Comparison of ENCODE assay signal across 8 mouse cellular contexts in the genomic region with DNA sequence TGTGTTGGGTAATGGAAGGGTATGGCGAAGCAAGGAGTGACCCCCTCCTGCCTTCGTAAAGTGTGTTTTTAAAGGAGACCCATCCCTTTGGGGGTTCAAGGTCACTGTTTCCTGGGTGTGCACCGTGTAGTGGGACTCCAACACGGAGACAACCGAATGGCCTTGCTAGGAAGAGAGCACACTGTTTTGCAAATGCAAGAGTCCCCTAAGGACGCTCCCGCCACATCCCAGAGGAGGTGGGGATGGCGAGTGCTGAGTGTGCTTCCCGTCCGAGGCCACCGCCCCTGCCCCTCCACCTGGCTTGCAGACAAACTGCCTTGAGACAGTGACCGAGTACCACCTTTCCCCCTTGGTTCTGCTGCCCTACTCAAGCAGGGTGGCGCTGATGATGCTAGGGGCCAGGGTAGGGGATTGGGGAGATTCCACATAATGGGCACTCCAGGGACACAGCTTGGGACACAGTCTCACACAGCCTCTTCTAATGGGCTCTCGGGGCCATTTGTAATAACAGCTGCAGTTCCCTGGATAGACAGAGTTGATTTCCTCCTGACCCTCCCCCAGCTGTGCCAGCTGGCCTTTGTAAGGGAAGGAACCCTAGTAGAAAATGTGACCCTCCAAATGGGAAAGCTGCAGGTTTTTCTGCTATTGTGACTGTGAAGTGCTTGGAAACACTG. TPM values are rescaled to one million over a fixed set of nuclear protein-coding genes. Genes with fewer than 3 reads are reported as not detected.
A peak's percentile ranks its signal among the peaks of the same experiment; 100 is the strongest.
DNase-seq lines count a peak whose midpoint lies in the region; ATAC-seq and TF ChIP-seq lines count a peak whose summit lies in the region.

No protein-coding gene starts in this region.

- ATAC-seq in heart, embryonic 14.5 days (ENCODE audit: insufficient number of reproducible peaks, insufficient read depth, low FRiP score, low read depth), result no peak
- ATAC-seq in forebrain, postnatal 0 days, result no peak
- ATAC-seq in megakaryocyte progenitor cell, adult 5-6 weeks (replicated peaks; ENCODE audit: poor library complexity), result no peak

- H3K9me3 ChIP-seq in heart, embryonic 14.5 days (ENCODE audit: control insufficient read depth, low read length), result no peaks in the 10 kb centered on the region
- H3K9me3 ChIP-seq in forebrain, postnatal 0 days (ENCODE audit: low read length), result no peaks in the 10 kb centered on the region
- no peaks in the 10 kb centered on the region for H3K9me3 ChIP-seq in midbrain, embryonic 10.5 days (replicated peaks)

- H3K9ac ChIP-seq in heart, embryonic 14.5 days (ENCODE audit: low read length), result peak overlapping the region; percentile 23; the same call in 1 of the 2 replicates
- H3K9ac ChIP-seq in forebrain, postnatal 0 days, result peak overlapping the region; percentile 85

- H3K27me3 ChIP-seq in heart, embryonic 14.5 days (ENCODE audit: control insufficient read depth, insufficient read depth, low read length), result peaks cover 12% of the 10 kb centered on the region; the same call in 1 of the 2 replicates
- no peaks in the 10 kb centered on the region for H3K27me3 ChIP-seq in forebrain, postnatal 0 days (ENCODE audit: insufficient read depth, low read length)
- H3K27me3 ChIP-seq in midbrain, embryonic 10.5 days (ENCODE audit: low read depth, poor library complexity, severe bottlenecking), result peaks cover 43% of the 10 kb centered on the region

- H3K4me3 ChIP-seq in heart, embryonic 14.5 days (ENCODE audit: control insufficient read depth in 1 of 2, insufficient read depth in 1 of 2, low read depth in 1 of 2, low read length in 2 of 2), result peak overlapping the region; percentile 11 to 74; a peak in 3 of 4 replicates
- H3K4me3 ChIP-seq in forebrain, postnatal 0 days (ENCODE audit: low read depth, low read length), result peak overlapping the region; percentile 76
- peak overlapping the region; percentile 84 for H3K4me3 ChIP-seq in midbrain, embryonic 10.5 days

- TF ChIP-seq CTCF in forebrain, postnatal 0 days (IDR thresholded peaks at IDR 0.05; ENCODE audit: low read depth), result no peak

- peaks cover 11 to 23% of the 10 kb centered on the region in 2 experiments for H3K4me1 ChIP-seq in heart, embryonic 14.5 days (ENCODE audit: control insufficient read depth in 2 of 2, insufficient read depth in 2 of 2, low read length in 2 of 2)
- H3K4me1 ChIP-seq in forebrain, postnatal 0 days (ENCODE audit: insufficient read depth), result peaks cover 22% of the 10 kb centered on the region
- H3K4me1 ChIP-seq in midbrain, embryonic 10.5 days, result peaks cover 54% of the 10 kb centered on the region

- peak overlapping the region; percentile 97 for H3K4me2 ChIP-seq in heart, embryonic 14.5 days (ENCODE audit: low read length)
- peak overlapping the region; percentile 72 for H3K4me2 ChIP-seq in forebrain, postnatal 0 days (ENCODE audit: low read depth)

- H3K27ac ChIP-seq in heart, embryonic 14.5 days (replicated peaks in 1 of 2; ENCODE audit: control insufficient read depth in 1 of 2, insufficient read depth in 1 of 2, low read depth in 2 of 2, low read length in 2 of 2), result no peak overlapping the region
- H3K27ac ChIP-seq in forebrain, postnatal 0 days (ENCODE audit: low read depth, low read length), result peak overlapping the region; percentile 95; the same call in 1 of the 2 replicates
- H3K27ac ChIP-seq in midbrain, embryonic 10.5 days (replicated peaks), result peak overlapping the region; percentile 19; the same call in 1 of the 2 replicates

- intact Hi-C loops in heart, postnatal 14 days (cut with DNase I), result loop anchor here (2.0 kb wide), 1 partner anchor 15 kb away; no protein-coding TSS in a partner anchor

- H3K36me3 ChIP-seq in heart, embryonic 14.5 days (ENCODE audit: control insufficient read depth, insufficient read depth, low read length), result no peaks in the 10 kb centered on the region
- no peaks in the 10 kb centered on the region for H3K36me3 ChIP-seq in forebrain, postnatal 0 days (ENCODE audit: insufficient read depth)
- no peaks in the 10 kb centered on the region for H3K36me3 ChIP-seq in midbrain, embryonic 10.5 days

- no peak for DNase-seq in heart, postnatal 14 days
- DNase-seq in ZHBTc4 (ENCODE audit: low read depth, low spot score), result peak; percentile 57
- peak; percentile 21 for DNase-seq in forebrain, postnatal 0 days
- DNase-seq in midbrain, embryonic 10.5 days (ENCODE audit: low spot score), result peak; percentile 34
- DNase-seq in yolk sac, embryonic 10.5 days (ENCODE audit: low spot score), result no peak
- DNase-seq in frontal cortex, postnatal 14 days (ENCODE audit: low spot score in 2 of 2), result no peak

- WGBS in heart, embryonic 14.5 days, result 15% methylated on average over 14 of the region's 14 CpGs
- WGBS in forebrain, postnatal 0 days, result 13% methylated on average over 14 of the region's 14 CpGs
- WGBS in midbrain, embryonic 10.5 days, result 4% methylated on average over 14 of the region's 14 CpGs

RNA-seq across cellular contexts. Expression of gene Frat1, which starts 2.1 kb away (rescaled TPM):
- 2.4 and 2.6 TPM in 2 replicates for polyA plus RNA-seq in heart, embryonic 14.5 days (2014; fragmentation: Nextera tagmentation; extraction: Ambion mirVana)
- 1 to 10 TPM; 2.5 to 3.2 TPM for total RNA-seq in heart, postnatal 14 days (2021)
- total RNA-seq in forebrain, postnatal 0 days (2014; rRNA removed), result 40.2 and 43.4 TPM in 2 replicates
- 48.2 and 52.3 TPM in 2 replicates for polyA plus RNA-seq in forebrain, postnatal 0 days (2015; fragmentation: Nextera tagmentation; extraction: Ambion mirVana)
- 10.3 and 11.9 TPM in 2 replicates for polyA plus RNA-seq in midbrain, embryonic 10.5 days (2016; fragmentation: Nextera tagmentation; extraction: Ambion mirVana)
- 9.1 TPM in 2 replicates for total RNA-seq in megakaryocyte progenitor cell, adult 5-6 weeks (2015)
- total RNA-seq in megakaryocyte progenitor cell, adult 5-6 weeks (2017), result 9.5 and 11.7 TPM in 2 replicates

RNA-seq across cellular contexts. Expression of gene Frat2, which starts 16.1 kb away (rescaled TPM):
- polyA plus RNA-seq in heart, embryonic 14.5 days (2014; fragmentation: Nextera tagmentation; extraction: Ambion mirVana), result 1.2 and 2.0 TPM in 2 replicates
- 1 to 10 TPM; 5.9 to 6.6 TPM for total RNA-seq in heart, postnatal 14 days (2021)
- 14.4 and 22.4 TPM in 2 replicates for total RNA-seq in forebrain, postnatal 0 days (2014; rRNA removed)
- 14.8 and 15.5 TPM in 2 replicates for polyA plus RNA-seq in forebrain, postnatal 0 days (2015; fragmentation: Nextera tagmentation; extraction: Ambion mirVana)
- 5.4 and 6.5 TPM in 2 replicates for polyA plus RNA-seq in midbrain, embryonic 10.5 days (2016; fragmentation: Nextera tagmentation; extraction: Ambion mirVana)
- total RNA-seq in megakaryocyte progenitor cell, adult 5-6 weeks (2015), result 25.2 and 27.8 TPM in 2 replicates
- 28.2 and 29.8 TPM in 2 replicates for total RNA-seq in megakaryocyte progenitor cell, adult 5-6 weeks (2017)

RNA-seq across cellular contexts. Expression of gene Arhgap19, which starts 30.0 kb away (rescaled TPM):
- polyA plus RNA-seq in heart, embryonic 14.5 days (2014; fragmentation: Nextera tagmentation; extraction: Ambion mirVana), result 13.9 and 14.2 TPM in 2 replicates
- total RNA-seq in heart, postnatal 14 days (2021), result 1 to 10 TPM; 2.5 to 3.5 TPM
- 3.9 and 6.0 TPM in 2 replicates for total RNA-seq in forebrain, postnatal 0 days (2014; rRNA removed)
- polyA plus RNA-seq in forebrain, postnatal 0 days (2015; fragmentation: Nextera tagmentation; extraction: Ambion mirVana), result 3.1 and 3.2 TPM in 2 replicates
- polyA plus RNA-seq in midbrain, embryonic 10.5 days (2016; fragmentation: Nextera tagmentation; extraction: Ambion mirVana), result 38.1 and 39.5 TPM in 2 replicates
- total RNA-seq in megakaryocyte progenitor cell, adult 5-6 weeks (2015), result 48.6 and 50.6 TPM in 2 replicates
- 56.7 and 57.3 TPM in 2 replicates for total RNA-seq in megakaryocyte progenitor cell, adult 5-6 weeks (2017)

Comparison
In these comparisons a context has a peak if more than half of its experiments do, and no peak if none do; other contexts are left out.
1. H3K27ac ChIP-seq: peak in forebrain, postnatal 0 days (single experiment) and midbrain, embryonic 10.5 days (single experiment); none in heart, embryonic 14.5 days (0 of 2).
2. DNase-seq: peak in ZHBTc4 (single experiment), forebrain, postnatal 0 days (single experiment) and midbrain, embryonic 10.5 days (single experiment); none in heart, postnatal 14 days (0 of 2), yolk sac, embryonic 10.5 days (single experiment) and frontal cortex, postnatal 14 days (0 of 2).
3. Peak in every context shown above with its lines, with median percentiles within 50 percentile points of each other: H3K4me3 ChIP-seq.